Mouse (Mus musculus) induced T-regulatory cell, adult 2 months (primary cell): ENCODE data around the gene Bcas3.
A peak's percentile ranks its signal among the peaks of the same experiment; 100 is the strongest.

Source experiments
- DNase-seq: peaks from one replicate; pipeline ENCODE4 v3.0.0-alpha.2; 2012; ENCODE audit warnings: low read depth

Gene Bcas3

DNA sequence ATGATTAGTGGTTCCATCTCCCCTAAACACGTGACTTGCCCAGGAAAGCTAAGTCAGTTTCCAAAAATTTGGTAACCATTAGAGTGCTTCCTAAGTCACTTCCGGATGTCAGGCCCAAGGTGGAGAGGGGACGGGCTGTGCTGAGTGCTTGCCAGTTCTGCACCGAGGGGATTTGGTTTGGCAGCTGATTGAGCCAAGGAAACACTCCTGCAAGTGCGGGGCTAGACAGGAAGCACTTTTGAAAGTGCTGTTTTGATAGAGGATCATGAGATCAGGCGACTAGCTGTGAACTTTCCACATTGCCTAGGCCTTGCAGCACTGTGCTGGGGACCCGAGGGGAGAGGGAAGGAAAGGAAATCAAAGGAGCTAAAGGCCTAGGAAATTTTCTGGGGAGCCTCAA, 262.5 kb downstream of the Bcas3 start:
- DNase-seq = no peak

DNA sequence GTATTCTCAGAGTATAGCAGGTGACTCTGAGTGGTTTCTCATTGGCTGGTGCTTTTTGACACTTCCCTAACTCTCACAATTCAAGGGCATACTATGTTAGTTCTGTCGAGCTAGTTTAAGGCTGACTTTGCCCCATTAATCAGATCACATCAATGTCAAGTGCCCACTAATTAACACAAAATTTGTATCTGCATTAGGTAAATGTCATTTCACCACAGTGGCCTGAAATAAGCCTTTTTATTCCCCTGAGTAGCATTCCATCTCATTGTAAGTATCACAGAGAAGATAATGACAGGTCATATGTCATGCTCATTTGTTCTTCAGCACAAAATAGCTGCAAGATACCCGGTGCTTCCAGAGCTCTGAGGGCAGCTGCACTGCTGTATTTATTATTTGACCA, 268.5 kb downstream of the Bcas3 start:
- DNase-seq = no peak

DNA sequence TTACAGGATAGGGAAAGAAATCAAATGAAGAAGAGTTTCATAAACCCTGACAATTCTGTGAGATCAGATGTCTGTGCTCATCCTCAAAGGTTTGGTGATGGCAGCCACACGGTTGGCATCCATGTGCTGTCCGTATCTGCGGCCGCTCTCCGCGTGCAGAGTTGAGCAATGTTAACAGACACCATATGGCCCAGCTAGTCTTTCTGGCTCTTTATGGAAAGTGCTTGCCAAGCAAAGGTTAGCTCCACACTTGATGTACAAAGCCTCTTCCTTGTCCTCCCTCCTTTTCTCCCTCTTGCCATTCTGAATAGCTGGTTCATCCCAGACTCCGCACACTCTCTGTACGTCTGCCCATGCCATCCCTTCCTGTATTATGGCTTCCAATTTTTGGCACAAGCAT, 269.0 kb downstream of the Bcas3 start:
- no peak for DNase-seq

DNA sequence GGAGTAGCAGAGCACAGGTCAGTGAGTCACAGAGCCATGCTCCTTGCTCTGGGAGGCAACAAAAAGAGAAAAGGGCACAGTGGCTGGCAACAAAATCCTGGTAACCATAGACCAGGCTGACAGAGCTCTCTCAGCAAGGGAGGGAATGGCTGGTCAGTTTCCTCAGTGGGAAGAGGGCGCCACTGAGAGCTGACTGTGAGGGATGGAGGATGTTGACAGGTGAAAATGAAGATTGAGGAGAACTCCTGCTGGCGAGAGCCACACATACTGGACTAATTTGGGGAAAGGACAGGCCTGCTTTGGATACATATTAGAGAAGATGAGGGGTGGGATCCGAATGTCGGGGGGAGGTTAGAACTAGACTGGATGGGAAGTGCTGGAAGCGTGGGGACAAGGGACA, 272.2 kb downstream of the Bcas3 start:
- DNase-seq = no peak

DNA sequence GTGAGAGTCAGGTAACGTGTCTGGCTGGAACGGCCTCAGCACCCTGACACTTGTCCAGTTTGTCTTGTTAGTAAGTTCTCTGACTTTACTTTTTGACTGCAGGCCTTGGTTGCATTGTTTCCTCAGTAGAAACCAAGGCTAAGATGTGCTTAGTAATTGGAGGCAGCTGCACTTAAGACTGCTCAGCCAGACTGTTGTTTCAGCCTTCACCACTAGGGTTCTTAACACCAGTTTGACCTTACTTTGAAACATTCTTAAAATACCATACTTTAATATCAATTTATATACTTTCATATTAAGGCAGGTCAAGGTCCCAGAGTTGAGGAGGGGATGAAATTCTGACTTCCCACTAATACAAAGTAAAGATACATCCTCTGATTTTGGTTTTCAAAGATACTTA, 273.9 kb downstream of the Bcas3 start:
- peak; percentile 35 for DNase-seq

DNA sequence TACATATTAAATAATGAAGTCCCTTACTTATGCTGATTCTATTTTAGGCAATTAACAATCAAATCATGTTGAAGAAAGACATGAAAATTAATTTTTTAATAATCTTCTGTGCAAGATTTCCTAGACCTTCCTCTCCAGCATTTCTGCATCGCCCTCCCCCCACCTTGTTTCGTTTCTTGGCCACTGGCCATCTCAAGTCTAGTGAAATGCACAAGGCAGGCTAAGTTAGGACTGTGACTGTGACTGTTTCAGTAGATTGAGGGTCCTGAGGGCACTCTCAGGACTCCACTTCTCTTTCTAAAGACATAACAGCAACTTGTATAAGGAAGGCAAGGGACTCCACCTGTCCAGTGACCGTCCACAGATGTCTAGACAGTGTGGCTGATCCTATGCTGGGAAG, 274.4 kb downstream of the Bcas3 start:
- no peak for DNase-seq

DNA sequence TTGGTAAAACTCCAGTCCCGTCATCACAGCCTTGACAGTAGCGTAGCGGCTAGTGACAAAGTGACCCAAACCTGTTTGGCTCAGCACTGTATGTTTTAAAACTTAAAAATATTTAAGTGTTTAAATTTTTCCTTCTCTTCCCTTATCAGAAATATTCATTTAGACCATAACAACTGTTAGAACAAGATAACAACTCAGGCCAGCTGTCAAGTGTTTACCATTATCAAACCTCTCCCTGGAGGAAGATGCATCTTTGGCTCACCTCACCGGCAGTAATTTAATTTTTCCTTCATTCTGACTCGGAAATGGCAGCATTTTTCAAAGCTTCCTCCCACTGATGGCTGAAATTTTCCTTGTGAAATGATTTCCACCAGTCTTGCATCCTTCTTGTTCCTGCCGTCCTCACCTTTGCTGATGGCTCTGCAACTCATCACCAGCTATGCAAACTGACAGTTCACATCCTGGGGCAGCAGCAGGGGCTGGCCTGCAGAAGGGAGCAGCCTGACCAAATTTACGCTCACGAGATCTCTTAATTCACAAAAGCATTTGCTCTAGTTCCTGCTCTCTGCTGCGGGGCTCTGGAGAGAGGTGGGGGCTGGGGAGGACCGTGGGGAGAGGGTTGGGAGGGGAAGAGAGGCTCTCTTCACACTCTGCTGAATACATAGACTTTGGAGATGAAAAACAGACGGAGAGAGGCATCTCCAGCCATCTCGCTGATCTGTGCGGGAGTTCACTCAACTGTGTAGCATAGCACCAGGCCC, 275.5 kb downstream of the Bcas3 start:
- no peak for DNase-seq

DNA sequence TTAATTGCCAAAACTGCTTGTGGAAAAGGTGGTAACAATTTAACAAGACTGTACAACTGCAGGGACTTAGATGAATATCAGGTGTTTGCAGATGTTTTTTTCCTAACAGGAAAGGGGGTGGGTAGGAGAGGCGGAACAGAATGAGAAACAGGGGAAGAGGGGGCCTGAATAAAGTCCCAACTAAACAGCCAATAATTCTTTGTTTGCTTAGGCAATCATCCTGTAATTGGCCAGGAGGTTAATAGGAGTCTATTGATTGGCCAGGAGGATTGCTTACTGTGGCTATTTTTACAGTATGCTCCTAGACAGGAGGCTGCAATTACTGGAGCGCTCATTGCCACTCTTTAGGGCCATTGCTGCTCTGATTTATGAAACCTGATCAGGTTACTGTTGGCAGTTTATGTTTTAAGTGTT, 279.6 kb downstream of the Bcas3 start:
- no peak for DNase-seq

DNA sequence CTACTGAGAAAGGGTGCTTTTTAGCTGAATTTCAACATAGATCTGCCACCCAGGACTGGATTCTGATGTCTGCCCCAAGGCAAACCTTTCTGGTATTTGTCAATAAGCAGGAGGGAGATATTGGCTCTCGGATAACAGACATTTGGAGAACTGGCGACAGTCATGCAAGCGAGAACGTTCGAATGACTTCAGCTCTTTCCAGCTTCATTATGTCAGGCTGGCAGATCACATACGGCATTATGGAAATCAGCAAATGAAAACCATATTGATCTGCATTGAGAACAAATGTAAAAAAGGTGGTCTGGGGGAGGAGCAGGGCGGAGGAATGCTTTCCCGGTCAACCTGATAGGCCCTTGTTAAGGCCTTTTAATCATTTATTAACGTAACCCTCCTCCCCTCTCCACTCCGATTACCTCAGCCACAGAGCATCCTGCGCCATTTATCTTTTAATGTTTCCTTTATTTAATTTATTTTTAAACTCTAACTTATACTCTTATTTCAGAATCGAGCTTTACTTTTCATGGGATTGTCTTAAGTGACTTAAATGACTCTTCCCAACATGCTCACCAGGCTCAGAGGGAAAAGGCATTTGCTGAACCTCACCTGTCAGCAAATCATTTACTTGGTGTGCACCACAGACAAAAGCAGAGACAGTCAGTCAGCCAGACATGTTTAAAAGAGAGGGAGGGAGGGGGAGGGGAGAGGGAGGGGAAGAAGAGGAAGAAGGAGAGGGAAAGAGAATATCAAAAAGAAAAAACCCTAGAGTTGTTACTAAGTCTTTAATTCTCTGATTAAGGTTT, 285.9 kb downstream of the Bcas3 start:
- DNase-seq = no peak

DNA sequence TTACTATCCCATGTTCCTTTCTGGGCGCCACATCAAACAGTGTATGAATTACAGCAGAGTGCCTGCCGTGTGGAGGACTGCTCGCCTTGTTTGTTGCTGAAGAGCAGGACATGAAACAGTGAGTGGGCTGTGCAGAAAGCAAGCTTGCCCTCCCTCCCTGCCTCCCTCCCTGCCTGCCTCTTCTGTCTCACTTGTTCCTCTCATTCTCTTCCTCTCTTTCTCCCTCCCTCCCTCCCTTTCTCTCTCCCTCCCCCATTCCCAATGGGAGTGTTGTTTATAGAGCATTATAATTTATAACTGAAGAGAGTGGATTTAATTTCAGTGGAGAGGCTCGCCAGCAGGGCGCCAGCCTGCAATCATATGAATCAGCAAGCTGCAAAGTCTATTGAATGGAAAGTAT, 287.7 kb downstream of the Bcas3 start:
- no peak for DNase-seq

DNA sequence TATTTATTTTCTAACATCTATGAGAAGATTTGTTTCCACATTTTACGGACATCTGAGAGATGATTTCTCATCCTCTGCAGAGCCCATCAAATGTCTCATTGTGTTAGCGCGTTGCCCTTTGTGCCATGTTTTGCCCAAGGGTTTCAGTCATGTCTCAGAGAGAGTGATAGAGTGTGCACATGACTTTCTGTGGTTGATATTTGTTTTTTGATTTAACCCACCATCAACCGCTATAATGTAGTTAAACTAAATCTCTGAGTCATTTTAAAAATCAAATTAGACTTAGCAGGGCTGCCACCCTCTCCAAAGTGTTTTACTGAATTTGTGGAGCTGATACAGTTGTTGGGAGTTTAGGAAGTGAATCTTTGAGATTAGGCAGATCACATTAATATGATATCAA, 288.5 kb downstream of the Bcas3 start:
- DNase-seq = no peak

DNA sequence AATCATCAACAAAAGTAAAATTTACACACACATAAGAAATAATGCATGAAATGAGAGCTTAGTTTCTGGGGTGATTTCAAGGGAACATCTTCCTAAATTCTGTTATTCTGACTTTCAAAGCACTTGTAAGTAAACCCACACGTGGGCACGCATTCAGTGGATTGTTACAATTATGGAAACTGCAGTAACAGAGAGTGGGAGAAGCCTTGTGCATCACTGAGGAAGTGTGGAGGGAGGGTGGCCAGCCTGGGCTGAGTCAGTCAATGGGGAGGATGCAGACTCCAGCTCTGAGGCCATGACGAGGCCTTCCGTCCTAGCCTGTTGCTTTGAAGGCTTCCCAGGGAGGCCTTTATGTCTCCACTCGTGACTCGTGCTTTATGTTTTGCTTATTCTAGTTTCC, 289.6 kb downstream of the Bcas3 start:
- no peak for DNase-seq

DNA sequence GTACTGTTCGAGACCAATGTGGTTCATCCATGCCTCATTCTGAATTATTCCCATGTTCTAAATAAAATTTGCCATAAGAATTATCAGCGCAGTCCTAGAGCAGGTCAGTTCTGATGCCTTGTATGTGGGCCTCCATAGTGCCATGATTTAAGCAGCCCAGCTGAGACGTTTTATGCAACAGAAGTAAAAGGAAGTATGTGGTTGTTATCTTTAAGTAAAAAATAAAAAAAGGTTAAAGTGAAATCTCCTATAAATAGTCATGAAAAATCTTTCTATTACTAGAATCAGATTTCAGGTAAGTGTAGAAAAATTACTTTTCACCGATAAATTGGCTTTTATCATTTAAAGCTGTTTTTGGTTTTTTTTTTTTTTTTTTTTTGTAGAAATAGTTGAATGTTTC, 290.1 kb downstream of the Bcas3 start:
- no peak for DNase-seq

DNA sequence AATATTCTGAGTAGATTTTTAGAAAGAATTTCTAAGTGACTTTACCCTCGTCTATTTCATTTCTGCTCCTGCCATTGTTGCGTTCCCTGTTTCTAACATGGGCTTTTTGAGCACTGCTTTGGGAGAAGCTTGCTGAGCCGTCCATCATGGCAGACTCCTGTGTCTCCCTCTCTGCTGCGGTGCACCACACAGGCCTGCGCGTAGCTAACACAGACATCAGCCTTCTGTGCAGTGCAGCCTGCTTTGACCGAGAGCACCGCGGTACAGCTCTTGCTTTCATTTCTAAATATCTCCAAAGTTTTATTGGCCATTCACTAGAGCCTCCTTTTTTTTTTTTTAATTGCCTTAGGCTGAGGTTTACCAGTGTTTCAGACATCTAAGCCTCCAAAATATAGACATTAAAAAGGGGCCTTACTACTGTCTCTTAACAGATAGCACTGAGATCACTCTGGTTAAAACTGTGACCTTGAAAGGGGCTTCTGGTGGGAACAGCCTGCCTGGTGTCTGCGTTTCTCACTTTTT, 290.6 kb downstream of the Bcas3 start:
- no peak for DNase-seq

DNA sequence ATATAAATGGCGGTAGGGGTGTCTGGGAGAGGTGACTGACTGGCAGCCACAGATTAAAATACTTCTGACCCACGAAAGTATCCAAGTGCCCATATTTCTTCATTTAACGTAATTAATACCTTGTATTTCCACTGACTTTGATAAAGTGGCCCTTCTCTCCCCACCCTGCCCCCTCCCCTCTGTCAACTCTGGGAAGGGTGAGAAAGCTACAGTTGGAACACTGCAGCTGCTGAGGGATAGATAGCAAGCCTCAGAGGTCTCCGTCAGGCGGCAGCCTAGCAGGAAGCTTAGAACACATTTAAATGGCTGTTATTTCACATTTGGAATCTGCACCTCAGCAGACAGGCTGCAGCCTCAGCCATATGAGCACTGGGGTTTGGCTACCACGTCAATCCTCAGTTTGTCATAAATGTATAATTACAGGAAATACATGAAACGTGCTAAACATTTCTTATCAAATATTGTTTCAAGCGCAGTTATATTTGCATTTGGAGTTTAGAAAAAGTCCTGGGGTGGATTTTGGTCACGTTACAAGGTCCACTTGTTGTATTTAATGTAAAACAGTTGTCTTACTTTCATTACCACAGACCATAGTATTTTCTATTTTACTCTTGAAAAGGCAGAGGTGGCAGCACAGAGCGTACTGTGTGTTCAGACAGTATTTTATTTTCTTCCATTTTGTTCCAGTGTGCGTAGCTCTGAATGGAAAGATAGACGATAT, 291.2 kb downstream of the Bcas3 start:
- DNase-seq = no peak

DNA sequence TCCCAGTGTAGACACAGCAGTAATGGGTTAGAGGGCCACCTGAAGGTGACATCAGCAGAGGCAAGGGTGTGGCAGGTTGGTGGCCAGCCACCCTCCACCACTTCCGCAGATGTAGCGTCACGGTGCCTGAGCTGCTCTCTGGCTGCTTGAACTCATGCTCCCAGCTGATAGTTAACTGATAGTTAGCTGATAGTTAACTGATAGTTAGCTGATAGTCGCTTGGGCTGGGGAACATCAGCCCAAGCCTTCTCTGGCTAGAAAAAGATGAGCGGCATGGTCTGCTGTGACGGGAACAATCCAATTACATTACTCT, 291.7 kb downstream of the Bcas3 start:
- DNase-seq = peak; percentile 27

DNA sequence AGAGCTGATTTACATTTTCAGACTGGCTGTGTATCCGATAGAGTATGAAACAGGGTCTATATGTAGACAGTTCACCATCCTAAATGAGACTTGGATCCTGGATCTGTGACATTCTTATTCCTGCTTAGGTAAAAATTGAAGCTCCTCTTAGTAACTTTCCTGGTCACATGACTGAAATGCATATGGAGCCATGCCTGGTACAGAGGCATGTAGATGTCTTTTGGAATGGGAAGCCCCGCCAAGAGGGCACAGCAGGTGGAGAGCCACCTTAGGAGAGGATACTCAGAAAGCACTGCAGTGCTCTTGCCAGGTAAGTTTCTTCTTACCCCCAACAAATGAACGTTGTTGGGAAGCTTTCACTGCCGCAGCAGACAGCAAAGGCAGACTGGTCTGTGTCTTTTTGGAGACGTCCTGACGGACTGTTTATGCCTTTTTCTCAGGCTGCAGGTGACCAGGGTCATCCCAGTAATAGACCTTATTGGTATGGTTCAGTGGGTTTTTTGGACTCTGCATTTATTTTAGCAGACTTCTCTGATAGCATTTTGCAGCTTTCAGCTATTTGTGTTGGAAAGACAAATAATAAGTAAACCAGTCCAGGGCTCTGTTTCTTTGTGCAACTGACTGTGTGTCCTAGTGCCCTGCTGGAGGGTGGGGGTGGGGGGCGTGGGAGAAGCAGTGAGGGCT, 292.3 kb downstream of the Bcas3 start:
- DNase-seq = no peak

DNA sequence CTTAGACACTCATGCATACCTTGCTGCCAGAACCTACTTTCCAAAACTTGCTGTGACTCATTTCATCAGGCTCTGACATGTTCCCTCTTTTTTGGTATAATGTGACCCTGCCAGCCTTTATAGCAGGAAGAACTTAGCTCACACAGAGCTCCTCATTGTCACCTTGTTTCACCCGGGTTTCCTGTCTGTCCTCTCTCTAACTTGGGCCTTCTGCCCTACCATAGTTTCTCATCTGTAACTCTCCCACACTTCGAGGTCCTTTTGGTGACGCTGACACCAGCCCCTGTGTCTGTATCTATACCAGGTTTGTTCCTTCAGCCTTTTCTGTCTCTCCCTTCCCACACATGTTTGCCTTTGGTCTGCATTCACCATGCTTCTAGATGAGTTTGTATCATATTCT, 295.9 kb downstream of the Bcas3 start:
- DNase-seq = no peak

DNA sequence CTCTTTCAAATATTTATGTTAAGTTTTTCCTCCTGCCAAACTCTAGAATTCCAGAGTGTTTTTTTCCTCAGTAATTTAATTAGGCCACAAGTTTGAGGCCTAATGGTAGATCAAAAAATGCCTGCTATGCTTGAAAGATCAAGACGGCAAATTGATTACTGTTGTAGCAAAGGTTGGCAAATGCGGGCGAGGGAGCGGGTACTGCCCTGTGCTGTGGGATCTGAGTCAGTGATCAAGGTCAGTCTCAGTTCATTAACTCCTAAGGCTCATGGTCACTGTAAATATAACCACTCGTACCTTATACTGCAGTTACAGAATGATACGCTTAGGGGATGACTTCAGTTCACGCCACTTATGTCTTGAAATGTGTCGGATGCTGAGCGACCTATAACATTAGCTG, 296.4 kb downstream of the Bcas3 start:
- DNase-seq = no peak

DNA sequence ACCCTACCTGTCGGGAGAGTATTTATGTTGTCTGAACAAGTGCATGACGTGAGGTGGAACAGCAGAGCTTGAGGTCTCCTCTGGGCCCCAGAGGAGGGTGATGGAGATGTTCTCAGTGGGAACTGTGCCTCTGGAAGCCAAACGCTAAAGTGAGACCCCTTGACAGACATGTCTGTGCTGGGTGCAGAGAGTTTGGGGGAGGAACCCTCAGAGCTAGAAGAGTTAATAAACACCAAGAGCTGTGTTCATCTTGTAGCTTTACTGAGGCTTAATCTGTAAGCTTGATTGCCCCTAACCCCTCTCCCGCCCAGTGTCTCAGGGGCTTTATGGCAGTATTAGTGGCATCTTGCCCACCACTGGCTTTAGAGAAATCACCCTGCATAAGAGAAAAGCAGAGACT, 304.5 kb downstream of the Bcas3 start:
- no peak for DNase-seq

DNA sequence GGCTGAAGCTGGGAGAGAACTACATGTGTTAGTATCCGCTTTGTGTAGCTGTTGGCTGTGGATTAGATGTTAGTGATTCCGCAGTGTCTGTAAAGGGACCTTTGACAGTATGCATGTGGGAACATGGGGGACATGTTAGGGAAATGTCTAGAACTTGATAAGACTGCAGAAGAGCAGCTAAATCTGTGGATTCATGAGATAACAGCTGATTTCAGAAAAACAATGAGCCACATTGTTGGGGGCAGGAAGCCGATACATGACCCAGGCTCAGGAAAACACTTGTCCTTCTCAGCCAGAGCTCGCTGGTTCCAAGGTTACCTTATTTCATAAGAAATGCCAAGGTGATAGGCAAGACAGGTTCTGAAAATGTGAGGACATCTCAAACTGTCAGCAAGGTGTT, 307.3 kb downstream of the Bcas3 start:
- DNase-seq = no peak

DNA sequence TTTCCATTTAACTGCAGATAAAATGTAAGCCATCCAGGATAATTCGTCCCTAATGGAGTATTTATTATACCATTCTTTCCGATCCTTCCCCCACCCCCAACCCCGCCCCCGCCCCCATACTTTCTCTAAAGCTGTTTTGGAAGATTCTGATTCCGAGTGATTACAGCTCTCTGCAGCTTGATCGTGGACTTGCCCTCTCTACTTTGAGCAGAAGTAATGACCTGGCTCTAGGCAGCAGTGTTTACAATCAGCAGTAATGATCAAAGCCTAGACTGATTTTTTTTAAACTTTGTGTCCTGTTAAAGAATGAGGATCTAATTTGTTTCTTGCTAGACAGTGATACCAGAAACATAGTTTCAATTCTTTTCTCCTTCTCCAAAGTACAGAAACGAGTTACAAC, 314.2 kb downstream of the Bcas3 start:
- DNase-seq = no peak
